Mouse (Mus musculus) T-helper 1 cell (primary cell): Measurements from ENCODE around the gene Rpl3l.
"Not testable (repeated sequence)": the region's sequence is repeated elsewhere in the genome, so short reads cannot be mapped to it uniquely, and the experiment has no call there.

Experiments used
- in situ Hi-C: fragments of 300-600 bp; cut with MboI, MseI; formaldehyde crosslinking; loops from one replicate; pipeline ENCODE4 v1.15.1; 2025; ENCODE audit warnings: high pct_unique_total_duplicates

The Rpl3l gene

DNA sequence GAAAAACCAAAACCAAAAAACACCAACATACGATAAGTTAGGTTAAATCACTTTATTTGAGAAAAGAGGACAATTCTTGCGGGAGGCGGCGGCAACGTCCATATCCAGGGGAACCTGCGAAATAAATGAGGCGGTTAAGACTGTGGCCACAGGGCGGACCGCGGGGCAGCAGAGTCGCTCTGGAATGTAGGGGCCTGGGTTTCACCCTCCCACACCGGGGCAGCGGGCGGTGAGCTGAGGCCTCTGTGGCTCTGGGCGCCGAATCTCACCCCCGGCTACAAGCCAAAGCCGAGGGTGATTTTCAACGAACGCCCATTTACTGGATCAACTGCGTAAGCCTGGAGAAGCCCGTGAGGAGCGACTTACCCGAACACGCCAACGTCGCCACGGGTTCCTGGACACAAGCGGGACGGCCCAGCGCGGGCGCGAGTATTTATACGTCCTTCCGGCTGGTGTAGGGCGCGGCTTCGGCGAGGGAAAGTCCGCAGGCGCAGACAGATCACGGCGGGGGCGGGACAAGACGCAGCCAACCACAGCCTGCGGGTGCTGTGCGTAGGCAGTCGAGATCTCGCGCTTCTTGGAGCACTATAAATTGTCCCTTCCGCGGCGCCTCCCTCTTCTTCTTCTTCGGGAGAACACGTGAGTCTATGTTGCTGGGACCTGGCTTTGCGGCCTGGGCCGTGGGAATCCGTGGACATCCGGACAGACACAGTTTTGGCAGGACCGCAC is 8.0 kb upstream of the Rpl3l start:
- in situ Hi-C loops = no loop called here

DNA sequence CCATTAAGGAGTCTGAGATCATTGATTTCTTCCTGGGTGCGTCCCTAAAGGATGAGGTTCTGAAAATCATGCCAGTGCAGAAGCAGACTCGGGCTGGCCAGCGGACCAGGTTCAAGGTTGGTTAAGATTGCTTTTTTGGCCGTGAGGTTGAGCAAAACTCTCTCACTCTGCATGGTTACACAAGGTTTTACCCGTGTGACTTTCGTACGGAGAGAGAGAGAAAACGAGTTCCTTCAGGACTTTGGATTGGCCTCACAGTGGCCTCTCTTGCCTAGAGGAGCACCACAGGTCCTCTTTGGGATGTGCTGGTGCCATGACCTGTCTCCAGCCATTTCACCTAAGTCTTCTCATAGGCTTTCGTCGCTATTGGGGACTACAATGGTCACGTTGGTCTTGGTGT is 7.0 kb upstream of the Rpl3l start:
- in situ Hi-C loops = not testable (repeated sequence)

DNA sequence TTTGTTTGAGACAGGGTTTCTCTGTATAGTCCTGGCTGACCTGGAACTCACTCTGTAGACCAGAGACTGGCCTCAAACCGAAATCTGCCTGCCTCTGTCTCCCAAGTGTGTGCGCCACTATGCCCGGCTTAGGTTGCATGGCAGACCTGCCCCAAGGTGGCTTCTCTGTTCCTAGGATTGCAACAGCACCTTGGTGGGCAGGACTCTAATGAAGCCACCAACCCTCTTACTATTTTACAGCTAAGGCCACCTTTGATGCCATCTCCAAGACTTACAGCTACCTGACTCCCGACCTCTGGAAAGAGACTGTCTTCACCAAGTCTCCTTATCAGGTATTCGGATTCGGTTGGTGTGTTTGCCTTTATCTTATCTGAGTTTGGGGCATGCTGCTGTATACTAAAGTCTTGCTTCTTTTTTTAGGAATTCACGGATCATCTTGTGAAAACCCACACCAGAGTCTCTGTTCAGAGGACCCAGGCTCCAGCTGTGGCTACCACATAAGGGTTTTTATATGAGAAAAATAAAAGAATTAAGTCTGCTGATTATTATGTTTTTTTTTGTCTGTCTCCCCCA is 6.2 kb upstream of the Rpl3l start:
- in situ Hi-C loops = not testable (repeated sequence)

DNA sequence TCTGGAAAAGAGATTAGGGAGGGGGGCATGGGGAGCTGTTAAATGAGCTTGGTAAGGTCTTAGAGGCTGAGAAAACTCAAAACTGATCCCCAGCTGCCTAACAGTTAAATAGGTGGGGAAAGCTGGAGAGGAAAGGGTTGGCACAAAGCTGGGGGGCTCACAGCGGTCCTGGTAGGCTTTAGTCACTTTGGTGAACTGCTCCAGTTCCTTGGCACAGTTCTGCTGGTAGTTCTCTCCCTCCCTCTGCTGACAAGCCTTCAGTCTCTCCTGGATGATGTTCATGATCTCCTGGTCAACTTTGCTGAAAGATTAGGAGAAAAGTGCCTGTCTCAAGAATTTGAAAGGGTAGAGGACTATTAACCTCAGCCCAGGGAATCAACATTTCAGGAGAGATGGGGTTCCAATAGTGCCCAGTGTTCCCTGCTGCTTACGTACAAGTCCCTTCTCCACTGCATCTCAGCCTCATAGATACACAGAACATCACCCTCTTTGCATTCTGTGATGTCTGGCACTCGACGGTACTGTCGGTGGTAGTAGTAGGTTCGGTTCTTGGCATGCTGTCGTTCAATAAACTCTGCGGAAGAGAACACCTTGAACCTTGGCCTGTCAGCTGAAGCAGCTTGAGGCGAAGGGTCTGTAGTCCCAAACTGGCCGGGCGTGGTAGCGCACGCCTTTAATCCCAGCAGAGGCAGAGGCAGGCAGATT is 5.2 kb upstream of the Rpl3l start:
- in situ Hi-C loops = no loop called here

DNA sequence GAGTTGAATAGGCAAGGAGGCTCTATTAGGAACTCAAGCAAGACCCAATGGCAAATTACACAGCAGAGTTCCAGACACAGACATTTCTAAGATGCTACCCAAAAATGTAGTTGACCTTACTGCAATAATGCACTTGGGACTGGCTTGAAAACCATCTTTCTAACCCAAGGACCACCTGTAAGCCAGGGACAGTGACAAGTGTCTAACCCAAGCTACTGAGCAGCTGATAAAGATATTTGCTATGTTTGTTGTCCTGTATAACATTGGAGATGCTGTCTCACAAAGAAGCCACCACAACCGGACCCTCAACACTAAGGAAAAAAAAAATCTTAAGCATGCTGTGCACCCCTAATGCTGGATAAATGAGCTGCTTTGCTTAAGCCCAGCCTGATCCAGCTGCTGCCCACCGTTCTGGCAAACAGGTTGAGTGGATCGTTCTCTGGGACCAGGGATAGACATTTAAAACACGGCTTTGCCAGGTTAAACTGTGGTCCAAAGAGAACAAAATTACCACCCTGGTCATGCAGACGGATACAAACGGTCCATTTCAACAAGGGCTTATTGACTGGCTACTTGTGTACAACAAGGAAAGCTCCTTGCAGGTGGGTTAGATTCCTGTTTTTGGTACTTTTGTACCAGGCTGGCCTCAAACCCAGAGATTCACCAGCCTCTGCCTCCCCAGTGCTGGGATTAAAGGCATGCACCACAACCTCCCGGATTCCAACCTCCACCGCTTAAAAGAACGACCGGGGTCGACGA is 4.3 kb upstream of the Rpl3l start:
- in situ Hi-C loops = no loop called here

DNA sequence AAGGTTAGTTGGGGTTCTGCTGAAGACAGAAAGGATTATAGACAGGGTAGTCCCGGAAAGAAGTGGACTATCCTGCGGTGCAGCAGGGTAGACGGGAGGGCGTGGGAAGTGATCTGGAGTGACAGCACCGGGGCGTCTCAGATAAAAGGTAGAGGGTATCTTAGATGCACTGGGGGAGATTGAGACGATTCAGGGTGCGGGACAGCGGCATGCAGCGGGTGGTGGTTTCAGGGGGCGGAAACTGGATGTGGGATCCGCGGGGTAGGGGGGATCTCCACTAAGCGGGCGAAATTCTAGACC is 3.8 kb upstream of the Rpl3l start:
- in situ Hi-C loops = no loop called here

DNA sequence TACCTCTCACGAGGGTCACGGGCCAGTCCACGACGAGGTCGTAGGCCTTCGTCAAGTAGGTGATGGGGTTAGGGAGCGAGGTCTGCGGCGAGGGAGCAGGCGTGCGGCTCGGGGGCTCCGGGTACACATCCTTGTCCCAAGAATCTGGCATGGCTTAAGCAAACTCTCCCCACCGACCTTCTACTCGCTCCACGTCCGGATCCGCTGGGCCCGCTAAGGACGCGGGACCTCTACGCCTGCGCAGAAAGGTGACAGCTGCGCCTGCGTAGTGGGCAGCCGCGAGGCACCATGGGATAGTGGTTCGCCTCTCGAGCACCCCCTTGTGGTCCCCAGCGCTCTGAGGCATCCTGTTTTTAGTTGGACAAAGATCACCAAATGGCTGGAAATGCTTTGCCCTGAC is 3.4 kb upstream of the Rpl3l start, which contains the start of gene Ndufb10:
Gene Ndufb10, minus strand, starts transcription at position 295 of the 400 bp plus-strand sequence.
- in situ Hi-C loops = no loop called here

DNA sequence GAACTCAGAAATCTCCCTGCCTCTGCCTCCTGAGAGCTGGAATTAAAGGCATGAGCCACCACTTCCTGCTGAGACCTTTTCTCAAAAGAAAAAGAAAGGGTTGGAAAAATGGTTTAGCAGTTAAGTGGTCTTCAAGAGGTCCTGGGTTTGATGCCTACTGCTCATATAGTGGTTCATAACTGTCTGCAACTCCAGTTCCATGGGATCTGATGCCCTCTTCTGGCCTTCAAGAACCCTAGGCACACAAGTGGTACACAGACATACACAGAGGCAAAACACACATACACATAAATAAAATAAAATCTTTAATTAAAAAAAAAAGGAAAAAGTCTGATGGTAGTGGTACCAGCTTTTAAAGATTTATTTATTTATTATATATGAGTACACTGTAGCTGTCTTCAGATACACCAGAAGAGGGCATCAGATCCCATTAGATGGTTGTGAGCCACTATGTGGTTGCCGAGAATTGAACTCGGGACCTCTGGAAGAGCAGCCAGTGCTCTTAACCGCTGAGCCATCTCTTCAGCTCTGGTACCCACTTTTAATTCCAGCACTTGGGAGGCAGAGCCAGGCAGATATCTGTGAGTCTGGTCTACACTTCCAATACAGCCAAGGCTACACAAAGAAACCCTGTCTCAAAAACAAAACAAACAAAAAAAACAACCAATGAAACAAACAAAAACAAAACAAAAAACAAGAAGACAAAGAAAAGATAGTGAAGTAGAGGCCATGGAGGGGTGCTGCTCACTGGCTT is 1.8 kb upstream of the Rpl3l start:
- in situ Hi-C loops = no loop called here

DNA sequence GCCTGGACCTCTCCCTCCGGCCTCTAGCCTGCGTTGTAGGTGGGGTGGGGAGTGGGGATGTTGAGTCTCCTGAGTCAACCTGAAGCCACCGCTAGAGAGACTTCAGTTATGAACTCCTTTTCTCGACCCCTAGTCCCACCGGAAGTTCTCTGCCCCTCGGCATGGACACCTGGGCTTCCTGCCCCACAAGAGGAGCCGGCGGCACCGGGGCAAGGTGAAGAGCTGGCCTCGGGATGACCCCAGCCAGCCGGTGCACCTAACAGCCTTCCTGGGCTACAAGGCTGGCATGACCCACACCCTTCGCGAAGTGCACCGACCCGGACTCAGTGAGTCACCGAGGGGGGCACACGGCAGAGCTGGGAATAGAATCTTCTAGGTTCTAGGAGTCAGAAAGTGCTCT is 564 bp downstream of the Rpl3l start:
- in situ Hi-C loops = no loop called here

DNA sequence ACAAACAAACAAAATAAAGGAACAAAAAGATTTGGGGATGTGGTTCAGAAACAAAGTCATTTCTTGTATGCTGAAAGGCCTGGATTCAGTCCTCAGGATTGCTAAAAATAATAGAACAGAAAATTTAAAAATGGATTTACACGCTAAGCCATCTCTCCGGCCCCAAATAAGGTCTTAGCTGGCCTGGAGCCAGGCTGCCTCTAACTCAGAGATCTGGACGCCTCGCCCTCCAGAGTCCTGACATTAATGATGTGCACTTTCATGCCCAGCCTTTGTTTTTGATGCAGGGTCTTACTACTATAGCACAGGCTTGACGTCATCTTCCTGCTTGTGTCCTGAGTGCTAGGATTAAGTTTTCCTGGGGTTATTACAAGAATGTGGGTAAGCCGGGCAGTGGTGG is 1.4 kb downstream of the Rpl3l start:
- in situ Hi-C loops = no loop called here

DNA sequence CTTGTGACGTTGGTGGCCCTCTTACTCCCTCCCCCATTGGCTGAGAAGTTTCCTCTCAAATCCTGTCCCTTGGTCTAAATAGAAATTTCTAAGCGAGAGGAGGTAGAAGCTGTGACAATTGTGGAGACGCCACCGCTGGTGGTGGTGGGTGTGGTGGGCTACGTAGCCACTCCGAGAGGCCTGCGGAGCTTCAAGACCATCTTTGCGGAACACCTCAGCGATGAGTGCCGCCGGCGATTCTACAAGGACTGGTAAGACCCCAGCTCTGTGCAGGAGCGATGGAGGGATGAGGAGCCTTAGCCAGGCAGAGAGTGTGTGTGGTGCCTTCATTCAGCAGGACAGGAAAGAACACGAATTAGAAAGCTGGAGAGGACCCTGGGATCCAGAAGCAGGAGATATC is 3.2 kb downstream of the Rpl3l start:
- in situ Hi-C loops = no loop called here

DNA sequence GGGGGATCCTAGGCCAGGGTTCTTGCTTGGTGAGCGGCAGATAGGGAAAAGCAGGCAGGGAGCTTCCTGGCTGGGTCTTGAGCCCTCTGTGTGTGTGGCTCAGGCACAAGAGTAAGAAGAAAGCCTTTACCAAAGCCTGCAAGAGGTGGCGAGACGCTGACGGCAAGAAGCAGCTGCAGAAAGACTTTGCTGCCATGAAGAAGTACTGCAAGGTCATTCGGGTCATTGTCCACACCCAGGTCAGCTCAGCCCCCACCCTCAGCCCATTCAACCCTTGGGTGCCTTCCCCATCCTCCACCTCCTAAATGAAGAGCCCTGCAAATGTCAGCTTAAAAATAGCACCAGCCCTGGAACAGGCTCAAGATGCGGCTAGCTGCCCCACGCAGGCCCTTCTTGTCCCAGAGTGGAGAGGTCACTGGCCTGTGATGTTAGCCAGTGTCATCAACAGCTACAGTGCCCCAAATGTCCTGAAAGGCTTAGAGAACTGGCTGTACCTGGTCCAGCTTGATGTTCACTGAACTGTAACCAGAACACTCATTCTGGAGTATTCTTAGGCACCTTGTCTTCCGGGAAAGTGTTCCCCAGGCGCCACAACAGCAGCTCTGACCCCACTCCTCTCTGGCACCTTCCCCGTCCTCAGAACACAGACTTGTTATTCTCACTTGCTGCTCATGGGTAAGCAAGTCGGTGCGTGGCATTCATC is 4.8 kb downstream of the Rpl3l start:
- in situ Hi-C loops = no loop called here

DNA sequence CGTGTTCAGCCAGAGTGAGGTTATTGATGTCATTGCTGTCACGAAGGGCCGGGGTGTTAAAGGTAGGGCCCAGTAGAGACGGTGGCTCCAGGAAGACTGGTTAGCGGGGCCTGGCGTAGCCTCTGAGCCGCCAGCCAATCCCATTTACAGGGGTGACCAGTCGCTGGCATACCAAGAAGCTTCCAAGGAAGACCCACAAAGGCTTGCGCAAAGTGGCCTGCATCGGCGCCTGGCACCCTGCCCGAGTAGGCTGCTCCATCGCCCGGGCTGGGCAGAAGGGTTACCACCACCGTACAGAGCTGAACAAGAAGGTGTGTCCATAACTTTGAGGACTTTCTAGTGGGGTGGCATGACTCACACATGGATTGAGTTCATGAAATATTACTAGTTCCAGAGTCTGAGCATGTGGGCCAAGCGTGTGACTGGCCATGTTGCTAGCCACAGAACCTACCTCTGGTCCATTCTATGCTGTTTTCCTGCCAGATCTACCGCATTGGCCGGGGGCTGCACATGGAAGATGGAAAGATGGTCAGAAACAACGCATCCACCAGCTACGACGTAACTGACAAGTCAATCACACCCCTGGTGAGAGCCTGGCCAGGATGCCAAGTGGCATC is 5.9 kb downstream of the Rpl3l start:
- in situ Hi-C loops = no loop called here

DNA sequence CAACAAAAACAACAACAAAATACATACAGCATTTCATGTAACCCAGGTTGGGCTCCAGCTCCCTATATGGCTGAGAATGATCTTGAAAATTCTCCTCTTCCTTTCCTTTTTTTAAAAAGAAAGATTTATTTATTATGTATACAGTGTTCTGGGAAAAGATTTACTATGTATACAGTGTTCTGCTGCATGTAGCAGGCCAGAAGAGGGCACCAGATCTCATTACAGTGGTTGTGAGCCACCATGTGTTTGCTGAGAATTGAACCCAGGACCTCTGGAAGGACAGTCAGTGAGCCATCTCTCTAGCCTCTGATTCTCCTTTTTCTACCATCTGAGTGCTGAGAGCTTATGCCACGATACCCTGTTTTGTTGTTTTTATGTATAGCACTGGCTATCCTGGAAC is 6.9 kb downstream of the Rpl3l start:
- in situ Hi-C loops = no loop called here

DNA sequence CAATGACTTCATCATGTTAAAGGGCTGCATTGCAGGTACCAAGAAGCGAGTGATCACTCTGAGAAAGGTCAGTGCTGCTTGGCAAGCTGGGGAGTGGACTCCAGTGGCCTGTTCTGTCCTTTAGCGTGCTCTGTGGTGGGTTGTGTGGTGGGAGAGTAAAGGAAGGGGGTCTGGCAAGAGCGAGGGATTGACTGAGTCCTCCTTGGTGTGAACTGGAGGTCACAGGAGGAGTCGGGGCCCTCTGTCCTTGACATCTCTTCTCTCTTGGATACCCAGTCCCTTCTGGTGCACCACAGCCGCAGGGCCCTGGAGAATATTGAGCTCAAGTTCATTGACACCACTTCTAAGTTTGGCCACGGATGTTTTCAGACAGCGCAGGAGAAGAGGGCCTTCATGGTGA is 7.8 kb downstream of the Rpl3l start:
- in situ Hi-C loops = loop anchor here (5.0 kb wide), 1 partner anchor 232 kb away; no protein-coding TSS in a partner anchor

DNA sequence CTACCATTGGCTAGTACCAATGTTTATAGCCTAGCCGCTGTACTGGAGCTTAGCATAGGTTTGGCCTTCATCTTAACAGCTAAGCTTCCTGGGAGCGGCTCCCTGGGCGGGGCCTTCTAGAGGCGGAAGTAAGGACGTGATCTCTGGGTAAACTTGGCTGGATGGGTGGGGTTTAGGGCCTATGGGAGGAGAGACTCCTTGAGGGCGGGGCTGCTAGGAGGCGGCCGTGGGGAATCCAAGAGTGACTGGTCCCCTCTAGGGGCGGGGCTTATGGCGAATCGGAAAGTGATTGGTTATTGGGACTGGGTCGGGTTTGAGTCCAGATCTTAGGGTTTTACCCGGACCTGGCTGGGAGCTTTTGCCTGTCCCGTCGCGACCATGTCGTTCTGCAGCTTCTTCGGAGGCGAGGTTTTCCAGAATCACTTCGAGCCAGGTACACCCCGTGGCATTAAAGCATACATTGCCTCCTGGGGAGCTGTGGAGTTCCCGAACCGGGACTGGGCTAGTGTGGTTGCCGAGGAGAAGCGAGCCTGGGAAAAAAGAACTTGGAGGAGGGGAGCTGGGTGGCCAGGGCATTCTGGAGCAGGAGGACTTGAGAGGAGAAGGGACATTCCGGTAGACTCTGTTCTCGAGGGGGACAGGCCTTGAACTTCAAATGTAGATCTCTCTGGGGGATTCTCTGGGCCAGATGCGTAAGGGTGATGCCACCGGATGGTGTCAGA is 8.9 kb downstream of the Rpl3l start, which contains the start of gene Msrb1:
Gene Msrb1, plus strand, starts transcription at position 313 of the 722 bp plus-strand sequence.
- in situ Hi-C loops = loop anchor here (5.0 kb wide), 1 partner anchor 231 kb away; no protein-coding TSS in a partner anchor

DNA sequence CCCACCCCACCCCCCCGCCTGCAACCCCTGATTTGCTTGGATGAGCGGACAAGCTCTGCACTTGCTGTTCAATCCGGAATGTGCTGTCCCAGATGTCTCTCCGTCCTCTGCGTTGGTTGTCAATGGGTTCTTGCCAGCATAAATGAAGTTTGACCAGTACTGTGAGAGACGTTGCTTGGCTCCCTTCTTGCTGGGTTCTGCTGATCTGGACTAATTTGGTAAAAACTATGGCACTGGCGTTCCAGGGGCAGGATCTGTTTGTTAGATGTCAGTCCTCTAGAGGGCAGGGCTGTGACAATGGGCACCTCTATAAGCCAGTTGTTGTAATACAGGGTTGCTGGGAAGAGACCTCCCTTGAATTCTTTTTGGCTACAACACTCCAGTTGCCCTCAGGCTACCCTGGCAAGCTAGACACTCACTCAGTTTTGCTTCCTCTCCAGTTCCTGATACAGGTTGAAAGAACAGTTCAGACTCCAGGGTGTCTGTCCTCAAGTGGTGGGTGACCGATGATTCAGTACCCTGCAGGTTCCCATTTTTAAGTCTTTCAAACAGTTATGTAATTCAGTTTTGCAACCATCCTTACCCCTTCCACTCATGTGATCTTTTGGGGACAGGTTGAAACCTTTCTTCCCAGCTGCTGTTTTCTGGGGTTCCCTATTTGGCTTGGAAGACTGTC is 9.7 kb downstream of the Rpl3l start:
- in situ Hi-C loops = loop anchor here (5.0 kb wide), 1 partner anchor 230 kb away; no protein-coding TSS in a partner anchor

DNA sequence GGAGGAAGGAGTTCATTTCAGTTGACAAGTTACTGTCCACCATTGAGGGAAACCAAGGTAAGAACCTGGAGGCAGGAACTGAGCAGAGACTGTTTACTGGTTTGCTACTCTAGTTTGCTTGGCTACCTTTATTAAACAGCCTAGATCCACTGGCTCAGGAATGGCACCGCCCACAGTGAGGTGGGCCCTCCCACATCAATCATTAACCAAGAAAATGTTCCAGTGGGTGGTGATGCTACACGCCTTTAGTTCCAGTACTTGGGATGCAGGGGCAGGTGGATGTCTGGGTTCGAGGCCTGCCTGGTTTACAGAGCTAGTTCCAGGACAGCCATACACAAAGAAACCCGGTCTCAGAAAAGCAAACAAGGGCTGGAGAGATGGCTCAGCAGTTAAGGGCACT is 10.6 kb downstream of the Rpl3l start:
- in situ Hi-C loops = loop anchor here (5.0 kb wide), 1 partner anchor 229 kb away; no protein-coding TSS in a partner anchor

DNA sequence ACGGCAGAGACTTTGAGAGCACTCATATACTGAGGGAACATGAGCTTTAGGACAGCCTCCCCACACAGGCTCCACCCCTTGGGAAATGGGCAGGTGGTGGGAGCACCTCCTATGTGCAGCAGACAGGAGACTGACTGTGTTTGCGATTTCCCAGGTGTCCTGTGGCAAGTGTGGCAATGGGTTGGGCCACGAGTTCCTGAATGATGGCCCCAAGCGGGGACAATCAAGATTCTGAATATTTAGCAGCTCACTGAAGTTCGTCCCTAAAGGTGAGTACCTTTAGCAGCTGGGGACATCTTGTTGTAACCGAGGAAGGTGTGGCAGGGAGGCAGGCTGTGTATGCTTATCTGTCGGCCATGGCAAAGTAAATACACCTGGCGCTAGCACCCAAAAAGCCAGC is 12.3 kb downstream of the Rpl3l start:
- in situ Hi-C loops = loop anchor here (5.0 kb wide), 1 partner anchor 227 kb away; no protein-coding TSS in a partner anchor
